Mouse (Mus musculus) midbrain, embryonic 12.5 days (tissue): ENCODE data around the gene Olfr1325. TPM values are rescaled to one million over a fixed set of nuclear protein-coding genes. Genes with fewer than 3 reads are reported as not detected.
"Not testable (repeated sequence)": the region's sequence is repeated elsewhere in the genome, so short reads cannot be mapped to it uniquely, and the experiment has no call there.

ENCODE experiments used
- ATAC-seq: fragments of 200-750 bp; cut with Nextera tagmentation; 2 replicates; pipeline ENCODE4 v1.8.0; 2017; ENCODE audit warnings: low read depth, moderate TSS enrichment, moderate library complexity; ENCODE audit not compliant: low FRiP score
- H3K27ac ChIP-seq: fragments of 300-500 bp; sonication (generic); replicated peaks from 2 replicates; pipeline ENCODE4 v1.5.1; 2016; ENCODE audit warnings: mild to moderate bottlenecking
- H3K27me3 ChIP-seq: fragments of 300-500 bp; sonication (generic); 2 replicates; pipeline ENCODE4 v1.6.1; 2016; ENCODE audit warnings: mild to moderate bottlenecking
- H3K36me3 ChIP-seq: fragments of 300-500 bp; sonication (generic); 2 replicates; pipeline ENCODE4 v1.6.1; 2016
- H3K4me1 ChIP-seq: fragments of 300-500 bp; sonication (generic); 2 replicates; pipeline ENCODE4 v1.6.1; 2016
- H3K4me2 ChIP-seq: fragments of 300-500 bp; sonication (generic); replicated peaks from 2 replicates; pipeline ENCODE4 v1.6.1; 2016; ENCODE audit warnings: mild to moderate bottlenecking, moderate library complexity
- H3K4me3 ChIP-seq: fragments of 300-500 bp; sonication (generic); 2 replicates; pipeline ENCODE4 v1.5.1; 2016; ENCODE audit warnings: mild to moderate bottlenecking
- H3K9ac ChIP-seq: fragments of 300-500 bp; sonication (generic); replicated peaks from 2 replicates; pipeline ENCODE4 v1.6.1; 2016; ENCODE audit warnings: mild to moderate bottlenecking, moderate library complexity
- H3K9me3 ChIP-seq: fragments of 300-500 bp; sonication (generic); 2 replicates; pipeline ENCODE4 v1.6.1; 2016; ENCODE audit warnings: mild to moderate bottlenecking
- WGBS: fragments of 180-500 bp; shearing (Covaris S2); methylation state at CpG from one replicate; pipeline ENCODE4 v1.1.7; 2016; 5-methylcytosine and 5-hydroxymethylcytosine counted together
- polyA plus RNA-seq: library from polyadenylated mRNA; unstranded; fragments of >200 nt; fragmentation: Nextera tagmentation; extraction: Ambion mirVana; gene quantifications from 2 replicates; pipeline ENCODE4 v1.2.1, GENCODE M21; 2016

Olfr1325 gene
- polyA plus RNA-seq: not detected in 2 replicates

DNA sequence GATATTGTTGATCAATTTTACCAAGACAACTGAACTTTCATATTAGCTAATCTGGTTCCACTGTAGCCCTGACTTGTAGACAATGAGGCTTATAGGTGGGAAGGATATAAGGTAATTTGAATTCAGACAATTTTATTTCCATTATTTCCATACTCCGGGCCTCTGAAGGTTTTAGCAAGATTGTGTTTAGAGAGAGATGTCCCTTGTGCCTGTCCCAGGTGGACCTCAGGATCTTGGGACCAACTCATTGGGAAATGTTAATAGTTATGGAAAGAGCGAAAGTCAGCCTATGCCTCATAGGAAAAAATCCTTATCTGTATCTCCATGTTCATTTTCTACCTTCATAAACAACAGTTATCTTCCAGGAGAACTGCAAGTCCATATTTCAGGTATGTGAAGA lies at the start of gene Olfr1325:
TSS of gene Olfr1325 (plus strand) at position 301 of the 400 bp plus-strand sequence.
- H3K27ac ChIP-seq: no peak within 1 kb of the TSS
- no peak within 1 kb of the TSS for H3K9ac ChIP-seq
- H3K36me3 ChIP-seq: no peaks in the 10 kb centered on the region
- WGBS: 86% methylated on average over 2 of the region's 2 CpGs
- ATAC-seq: no peak
- no peaks in the 10 kb centered on the region for H3K9me3 ChIP-seq
- H3K4me1 ChIP-seq: no peaks in the 10 kb centered on the region
- H3K4me3 ChIP-seq: no peak within 1 kb of the TSS
- no peaks in the 10 kb centered on the region for H3K27me3 ChIP-seq
- no peak within 1 kb of the TSS for H3K4me2 ChIP-seq

DNA sequence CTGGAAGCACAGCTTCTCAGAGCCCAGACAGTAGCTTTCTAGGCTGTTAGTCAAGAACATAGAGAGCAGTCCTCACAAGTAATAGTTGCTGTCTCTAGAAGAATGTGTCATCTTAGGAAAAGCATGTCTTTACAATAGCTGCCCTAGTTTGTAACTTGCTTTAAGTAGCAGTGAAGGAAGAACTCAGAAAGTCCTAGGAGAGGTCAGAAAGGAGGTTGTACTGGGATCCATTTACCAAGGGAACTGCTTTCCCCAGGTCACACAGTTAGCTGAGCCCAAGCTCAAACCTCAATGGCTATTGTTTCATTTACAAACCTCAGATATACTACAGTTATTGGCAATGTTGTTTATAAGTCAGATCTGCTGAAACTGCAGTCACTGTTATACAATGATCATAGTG lies 17.7 kb upstream of the Olfr1325 start, which contains the start of gene Olfr1326-ps1:
TSS of gene Olfr1326-ps1 (minus strand) at position 101 of the 400 bp plus-strand sequence.
- Histone ChIP-seq H3K4me2 (no peak within 1 kb of the TSS), H3K27ac (no peak within 1 kb of the TSS), H3K4me3 (no peak within 1 kb of the TSS), H3K9me3 (no peaks in the 10 kb centered on the region), H3K27me3 (no peaks in the 10 kb centered on the region), H3K4me1 (no peaks in the 10 kb centered on the region), H3K36me3 (no peaks in the 10 kb centered on the region), H3K9ac (no peak within 1 kb of the TSS)
- no peak for ATAC-seq

DNA sequence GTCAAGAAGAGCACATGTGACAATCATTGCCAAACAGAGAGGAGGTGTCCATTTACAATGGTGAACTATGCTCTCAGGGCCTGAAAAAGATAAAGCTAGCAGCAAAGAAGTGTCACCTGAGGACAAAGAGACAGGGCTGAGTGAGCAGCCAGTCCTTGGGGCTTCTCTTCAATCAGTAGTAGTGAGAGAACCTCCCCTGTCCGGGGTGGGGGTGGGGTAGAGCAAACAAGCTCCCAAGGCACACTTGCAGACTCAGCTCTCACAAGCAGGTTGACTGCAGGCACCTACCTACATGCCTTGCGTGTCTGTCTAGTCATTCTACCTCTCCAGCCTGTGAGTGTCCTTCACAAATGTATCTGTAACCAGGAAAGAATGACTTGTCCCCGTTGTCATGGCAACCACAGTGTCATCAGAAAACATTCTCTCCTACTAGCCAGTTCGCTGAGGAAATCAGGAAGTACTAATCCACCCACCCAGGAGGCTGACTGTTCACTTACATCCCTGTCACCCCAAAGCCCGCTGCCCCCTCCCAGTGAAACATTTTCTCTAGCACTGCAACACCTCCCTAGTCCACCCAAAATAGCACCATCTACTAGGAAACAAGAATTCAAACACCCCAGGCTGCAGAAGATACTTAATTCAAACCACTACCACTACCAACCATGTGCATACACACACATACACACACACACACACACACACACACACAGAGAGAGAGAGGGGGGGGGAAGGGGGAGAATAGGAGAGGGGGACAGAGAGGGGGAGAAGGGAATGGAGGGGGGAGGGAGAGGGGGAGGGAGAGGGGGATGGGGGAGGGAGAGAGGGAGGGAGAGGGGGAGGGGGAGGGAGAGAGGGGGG lies 53.2 kb downstream of the Olfr1325 start, which contains the start of gene Gm5640:
TSS of gene Gm5640 (minus strand) at position 170 of the 858 bp plus-strand sequence.
- ATAC-seq: not testable (repeated sequence)
- 54% methylated on average over 3 of the region's 5 CpGs for WGBS

DNA sequence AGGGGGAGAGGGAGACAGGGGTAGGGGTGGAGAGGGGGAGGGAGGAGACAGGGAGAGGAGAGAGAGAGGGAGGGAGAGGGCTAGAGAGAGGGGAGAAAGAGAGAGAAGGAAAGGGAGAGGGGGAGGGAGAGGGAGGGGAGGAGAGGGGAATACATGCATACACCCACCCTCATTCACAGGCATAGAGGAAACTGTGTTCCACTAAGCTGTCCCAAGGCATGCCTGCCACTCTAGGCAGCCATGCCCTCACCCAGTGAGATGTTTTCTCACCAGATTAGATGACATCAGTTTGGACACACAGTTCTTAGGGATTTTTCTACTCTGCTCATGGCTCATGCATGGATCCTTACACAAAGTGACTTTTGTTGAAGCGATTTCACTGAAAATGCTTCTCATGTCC lies 53.9 kb downstream of the Olfr1325 start:
- H3K9ac ChIP-seq: not testable (repeated sequence)
- 0 out of 2 replicates have a peak, but pooled peaks have one; percentile 41 for ATAC-seq
- WGBS: no CpG with 5 or more reads among the region's 1 CpGs

More for the DNA sequence above, 53.2 kb downstream of the Olfr1325 start, which contains the start of gene Gm5640:
- not testable (repeated sequence) for H3K9ac ChIP-seq, H3K9me3 ChIP-seq, H3K27me3 ChIP-seq, H3K4me2 ChIP-seq, H3K4me3 ChIP-seq, H3K36me3 ChIP-seq, H3K4me1 ChIP-seq, H3K27ac ChIP-seq

More for the DNA sequence above, 53.9 kb downstream of the Olfr1325 start:
- H3K4me2 ChIP-seq, H3K36me3 ChIP-seq, H3K9me3 ChIP-seq, H3K27ac ChIP-seq, H3K4me1 ChIP-seq, H3K27me3 ChIP-seq, H3K4me3 ChIP-seq: not testable (repeated sequence)

Other genes starting within 250 kb of the Olfr1325 start
- 99.7 and 104 TPM in 2 replicates for gene Lage3, start 239.1 kb upstream of the Olfr1325 start, polyA plus RNA-seq
- 61.1 and 68.2 TPM in 2 replicates for gene Ubl4a, start 219.5 kb upstream of the Olfr1325 start, polyA plus RNA-seq
- 8.8 and 9.0 TPM in 2 replicates for gene Slc10a3, start 219.3 kb upstream of the Olfr1325 start, polyA plus RNA-seq
- 30.5 and 33.2 TPM in 2 replicates for gene Fam3a, start 199.4 kb upstream of the Olfr1325 start, polyA plus RNA-seq
- 23.2 and 24.4 TPM in 2 replicates for gene Ikbkg, start 199.4 kb upstream of the Olfr1325 start, polyA plus RNA-seq
- gene G6pdx, start 163.5 kb upstream of the Olfr1325 start, polyA plus RNA-seq: 53.6 and 54.1 TPM in 2 replicates
- gene Gm6880, start 111.3 kb upstream of the Olfr1325 start, polyA plus RNA-seq: not detected in 2 replicates
- not detected in 2 replicates for gene Olfr1326-ps1, start 17.8 kb upstream of the Olfr1325 start, polyA plus RNA-seq
- not detected in 2 replicates for gene Gm5640, start 53.0 kb downstream of the Olfr1325 start, polyA plus RNA-seq
- gene Gm6890, start 148.2 kb downstream of the Olfr1325 start, polyA plus RNA-seq: not detected in 2 replicates
- gene Gm5936, start 244.5 kb downstream of the Olfr1325 start, polyA plus RNA-seq: 0.12 TPM in 1 of 2 replicates, not detected in the other